Mouse (Mus musculus): Measurements from ENCODE around the gene Tmem189.

DNA sequence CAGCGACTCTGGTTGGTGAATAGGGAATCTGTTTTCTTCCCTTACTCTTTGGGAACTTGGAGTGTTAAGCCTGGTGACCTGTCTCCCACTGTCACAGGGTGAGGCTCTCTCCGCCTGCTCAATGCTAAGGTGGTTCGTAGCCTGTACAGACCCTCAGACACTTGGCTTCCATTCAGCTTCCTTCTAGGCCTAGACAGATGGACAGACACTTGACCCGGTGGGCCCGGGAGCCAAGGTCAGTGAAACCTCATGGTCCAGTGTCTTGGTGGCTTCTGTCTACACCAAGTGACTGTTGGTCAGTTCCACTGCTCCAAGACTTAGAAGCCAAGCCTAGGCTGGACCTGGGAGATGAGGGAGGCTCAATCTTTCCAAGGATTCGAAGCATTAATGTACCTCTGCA, 1.8 kb upstream of the Tmem189 start:
- TF ChIP-seq CTCF (IDR thresholded peaks at IDR 0.05; ENCODE audit: low read depth) (no peak), EP300 (IDR thresholded peaks at IDR 0.05; ENCODE audit: low read depth) (no peak)

Measured in heart, postnatal 0 days (tissue).